Mouse (Mus musculus) embryonic facial prominence, embryonic 13.5 days (tissue): ENCODE results near the gene Cyp21a1. TPM values are rescaled to one million over a fixed set of nuclear protein-coding genes. Genes with fewer than 3 reads are reported as not detected.
"Not testable (repeated sequence)": the region's sequence is repeated elsewhere in the genome, so short reads cannot be mapped to it uniquely, and the experiment has no call there.

Source experiments
- ATAC-seq: fragments of 200-750 bp; cut with Nextera tagmentation; 2 replicates; pipeline ENCODE4 v1.8.0; 2017; ENCODE audit warnings: low read depth; ENCODE audit not compliant: insufficient number of reproducible peaks, insufficient read depth, low FRiP score, low TSS enrichment
- H3K27ac ChIP-seq: fragments of 300-500 bp; sonication (generic); 2 replicates; pipeline ENCODE4 v1.5.1; 2015; ENCODE audit warnings: moderate library complexity, mild to moderate bottlenecking, inconsistent platforms
- H3K27me3 ChIP-seq: fragments of 300-500 bp; sonication (generic); 2 replicates; pipeline ENCODE4 v1.6.1; 2015; ENCODE audit warnings: mild to moderate bottlenecking, inconsistent platforms
- H3K36me3 ChIP-seq: fragments of 300-500 bp; sonication (generic); 2 replicates; pipeline ENCODE4 v1.6.1; 2015; ENCODE audit warnings: mild to moderate bottlenecking, inconsistent platforms
- H3K4me1 ChIP-seq: fragments of 300-500 bp; sonication (generic); 2 replicates; pipeline ENCODE4 v1.6.1; 2015; ENCODE audit warnings: inconsistent platforms
- H3K4me2 ChIP-seq: fragments of 300-500 bp; sonication (generic); 2 replicates; pipeline ENCODE4 v1.6.1; 2015; ENCODE audit warnings: moderate library complexity, mild to moderate bottlenecking, inconsistent platforms
- H3K4me3 ChIP-seq: fragments of 300-500 bp; sonication (generic); 2 replicates; pipeline ENCODE4 v1.5.1; 2015; ENCODE audit warnings: mild to moderate bottlenecking, inconsistent platforms
- H3K9ac ChIP-seq: fragments of 300-500 bp; sonication (generic); 2 replicates; pipeline ENCODE4 v1.6.1; 2015; ENCODE audit warnings: mild to moderate bottlenecking, inconsistent platforms
- H3K9me3 ChIP-seq: fragments of 300-500 bp; sonication (generic); 2 replicates; pipeline ENCODE4 v1.6.1; 2016; ENCODE audit warnings: inconsistent platforms
- WGBS: fragments of 180-500 bp; shearing (Covaris S2); methylation state at CpG from one replicate; pipeline ENCODE4 v1.1.7; 2015; ENCODE audit warnings: mixed read lengths; 5-methylcytosine and 5-hydroxymethylcytosine counted together
- polyA plus RNA-seq: library from polyadenylated mRNA; unstranded; fragments of >200 nt; fragmentation: Nextera tagmentation; extraction: Ambion mirVana; gene quantifications from 2 replicates; pipeline ENCODE4 v1.2.1, GENCODE M21; 2015

Cyp21a1 gene
- polyA plus RNA-seq, 1 experiment from 2014 or later = not detected

GRCm38 (mm10) chr17:34802756-34803155 is 1.6 kb downstream of the Cyp21a1 start:
- WGBS = 90% methylated on average over 9 of the region's 9 CpGs
- H3K36me3 ChIP-seq, H3K9ac ChIP-seq, H3K9me3 ChIP-seq, ATAC-seq, H3K4me2 ChIP-seq, H3K27me3 ChIP-seq, H3K27ac ChIP-seq, H3K4me3 ChIP-seq, H3K4me1 ChIP-seq: not testable (repeated sequence)

GRCm38 (mm10) chr17:34800781-34801305 is 3.5 kb downstream of the Cyp21a1 start:
- not testable (repeated sequence) for ATAC-seq, H3K36me3 ChIP-seq, H3K9me3 ChIP-seq, H3K9ac ChIP-seq, H3K4me1 ChIP-seq, H3K27me3 ChIP-seq, H3K27ac ChIP-seq, H3K4me3 ChIP-seq, H3K4me2 ChIP-seq
- 95% methylated on average over 16 of the region's 16 CpGs for WGBS

GRCm38 (mm10) chr17:34799531-34799925 is 4.8 kb downstream of the Cyp21a1 start:
- Histone ChIP-seq H3K4me1 (no peaks in the 10 kb centered on the region), H3K36me3 (no peaks in the 10 kb centered on the region), H3K9ac (no peak overlapping the region), H3K4me3 (no peak overlapping the region), H3K4me2 (no peak overlapping the region), H3K27ac (no peak overlapping the region), H3K27me3 (no peaks in the 10 kb centered on the region), H3K9me3 (no peaks in the 10 kb centered on the region)
- no peak for ATAC-seq
- WGBS = 89% methylated on average over 4 of the region's 4 CpGs

GRCm38 (mm10) chr17:34798866-34799530 is 5.4 kb downstream of the Cyp21a1 start:
- Histone ChIP-seq H3K27me3 (no peaks in the 10 kb centered on the region), H3K4me1 (no peaks in the 10 kb centered on the region), H3K36me3 (no peaks in the 10 kb centered on the region), H3K9ac (no peak overlapping the region), H3K4me2 (no peak overlapping the region), H3K4me3 (no peak overlapping the region), H3K9me3 (no peaks in the 10 kb centered on the region), H3K27ac (no peak overlapping the region)
- ATAC-seq = no peak
- 88% methylated on average over 17 of the region's 17 CpGs for WGBS

GRCm38 (mm10) chr17:34798071-34798470 is 6.3 kb downstream of the Cyp21a1 start:
- H3K4me3 ChIP-seq, H3K27ac ChIP-seq, H3K27me3 ChIP-seq, H3K4me1 ChIP-seq, H3K4me2 ChIP-seq, H3K9me3 ChIP-seq, ATAC-seq, H3K9ac ChIP-seq, H3K36me3 ChIP-seq: not testable (repeated sequence)
- WGBS = 78% methylated on average over 7 of the region's 7 CpGs

- H3K9ac ChIP-seq, H3K9me3 ChIP-seq, ATAC-seq, H3K27ac ChIP-seq, H3K4me1 ChIP-seq, H3K36me3 ChIP-seq, H3K4me3 ChIP-seq, H3K27me3 ChIP-seq, H3K4me2 ChIP-seq: not testable (repeated sequence)
- WGBS = 86% methylated on average over 10 of the region's 10 CpGs
Measured at GRCm38 (mm10) chr17:34797211-34797995, 7.0 kb downstream of the Cyp21a1 start.

GRCm38 (mm10) chr17:34796311-34797140 is 7.8 kb downstream of the Cyp21a1 start:
- 79% methylated on average over 8 of the region's 8 CpGs for WGBS
- no peaks in the 10 kb centered on the region for H3K36me3 ChIP-seq
- no peak for ATAC-seq
- no peak overlapping the region for H3K4me2 ChIP-seq
- no peak overlapping the region for H3K9ac ChIP-seq
- no peaks in the 10 kb centered on the region for H3K27me3 ChIP-seq
- no peaks in the 10 kb centered on the region for H3K9me3 ChIP-seq
- H3K27ac ChIP-seq = no peak overlapping the region
- H3K4me3 ChIP-seq = no peak overlapping the region
- no peaks in the 10 kb centered on the region for H3K4me1 ChIP-seq

- Histone ChIP-seq H3K36me3 (no peaks in the 10 kb centered on the region), H3K9me3 (no peaks in the 10 kb centered on the region), H3K4me1 (no peaks in the 10 kb centered on the region), H3K27ac (no peak overlapping the region), H3K27me3 (no peaks in the 10 kb centered on the region), H3K4me2 (no peak overlapping the region), H3K9ac (no peak overlapping the region), H3K4me3 (no peak overlapping the region)
- WGBS = 63% methylated on average over 9 of the region's 9 CpGs
- ATAC-seq = no peak
Measured at GRCm38 (mm10) chr17:34795633-34796032, 8.7 kb downstream of the Cyp21a1 start.

GRCm38 (mm10) chr17:34795016-34795415 is 9.3 kb downstream of the Cyp21a1 start:
- H3K9me3 ChIP-seq = no peaks in the 10 kb centered on the region
- H3K27me3 ChIP-seq = no peaks in the 10 kb centered on the region
- no peak for ATAC-seq
- WGBS = 86% methylated on average over 10 of the region's 10 CpGs
- no peak overlapping the region for H3K9ac ChIP-seq
- H3K4me2 ChIP-seq = no peak overlapping the region
- H3K36me3 ChIP-seq = no peaks in the 10 kb centered on the region
- no peak overlapping the region for H3K27ac ChIP-seq
- no peak overlapping the region for H3K4me3 ChIP-seq
- no peaks in the 10 kb centered on the region for H3K4me1 ChIP-seq

GRCm38 (mm10) chr17:34777680-34778325 is 26.6 kb downstream of the Cyp21a1 start:
- 55% methylated on average over 9 of the region's 9 CpGs for WGBS
- no peak for ATAC-seq
- H3K4me1 ChIP-seq = peaks cover 10% of the 10 kb centered on the region

GRCm38 (mm10) chr17:34761471-34761870 is 42.9 kb downstream of the Cyp21a1 start:
- no peak overlapping the region for H3K4me3 ChIP-seq
- no peak overlapping the region for H3K9ac ChIP-seq
- no peak overlapping the region for H3K27ac ChIP-seq
- H3K4me2 ChIP-seq = no peak overlapping the region
- WGBS = 77% methylated on average over 3 of the region's 3 CpGs
- H3K27me3 ChIP-seq = no peaks in the 10 kb centered on the region
- no peak for ATAC-seq
- H3K36me3 ChIP-seq = no peaks in the 10 kb centered on the region
- H3K9me3 ChIP-seq = no peaks in the 10 kb centered on the region
- H3K4me1 ChIP-seq = no peaks in the 10 kb centered on the region

More at GRCm38 (mm10) chr17:34777680-34778325, 26.6 kb downstream of the Cyp21a1 start:
- Histone ChIP-seq H3K36me3 (no peaks in the 10 kb centered on the region), H3K4me3 (no peak overlapping the region), H3K4me2 (no peak overlapping the region), H3K9me3 (peaks cover 19% of the 10 kb centered on the region), H3K9ac (no peak overlapping the region), H3K27me3 (no peaks in the 10 kb centered on the region), H3K27ac (peak overlapping the region; percentile 80)
